Mouse (Mus musculus) stomach, postnatal 0 days (tissue): ENCODE data around the gene Cd19. TPM values are rescaled to one million over a fixed set of nuclear protein-coding genes. Genes with fewer than 3 reads are reported as not detected.
"Not testable (repeated sequence)": the region's sequence is repeated elsewhere in the genome, so short reads cannot be mapped to it uniquely, and the experiment has no call there.

Source experiments
- ATAC-seq: fragments of 200-750 bp; cut with Nextera tagmentation; 2 replicates; pipeline ENCODE4 v1.8.0; 2017; ENCODE audit not compliant: low FRiP score, low TSS enrichment
- DNase-seq: peaks from one replicate; pipeline ENCODE4 v3.0.0-alpha.2; 2016; ENCODE audit warnings: low spot score
- H3K27ac ChIP-seq: fragments of 300-500 bp; sonication (generic); replicated peaks from 2 replicates; pipeline ENCODE4 v1.5.1; 2014; ENCODE audit warnings: mild to moderate bottlenecking, control low read depth
- H3K27me3 ChIP-seq: fragments of 300-500 bp; sonication (generic); 2 replicates; pipeline ENCODE4 v1.6.1; 2014; ENCODE audit warnings: low read length; ENCODE audit not compliant: control insufficient read depth, insufficient read depth
- H3K36me3 ChIP-seq: fragments of 300-500 bp; sonication (generic); 2 replicates; pipeline ENCODE4 v1.6.1; 2014; ENCODE audit warnings: low read length, mixed read lengths; ENCODE audit not compliant: control insufficient read depth, insufficient read depth
- H3K4me1 ChIP-seq: fragments of 300-500 bp; sonication (generic); replicated peaks from 2 replicates; pipeline ENCODE4 v1.6.1; 2014; ENCODE audit warnings: antibody characterized with exemption; ENCODE audit not compliant: control insufficient read depth, insufficient read depth
- H3K4me2 ChIP-seq: fragments of 300-500 bp; sonication (generic); replicated peaks from 2 replicates; pipeline ENCODE4 v1.6.1; 2014; ENCODE audit warnings: low read depth, mild to moderate bottlenecking, control low read depth, moderate library complexity
- H3K4me3 ChIP-seq: fragments of 300-500 bp; sonication (generic); 2 replicates; pipeline ENCODE4 v1.5.1; 2014; ENCODE audit warnings: low read depth, low read length, control low read depth
- H3K9ac ChIP-seq: fragments of 300-500 bp; sonication (generic); 2 replicates; pipeline ENCODE4 v1.6.1; 2014; ENCODE audit warnings: mild to moderate bottlenecking, low read length, control low read depth, mixed read lengths
- H3K9me3 ChIP-seq: fragments of 300-500 bp; sonication (generic); 2 replicates; pipeline ENCODE4 v1.6.1; 2016; ENCODE audit warnings: low read length; ENCODE audit not compliant: control insufficient read depth
- CTCF ChIP-seq: IDR thresholded peaks from 2 replicates; pipeline ENCODE4 v1.5.1; 2016; ENCODE audit warnings: antibody characterized with exemption, low read depth, mild to moderate bottlenecking, moderate library complexity
- EP300 ChIP-seq: optimal IDR thresholded peaks from 2 replicates; pipeline ENCODE3; 2016; ENCODE audit warnings: antibody characterized with exemption
- WGBS: fragments of 180-500 bp; shearing (Covaris S2); extraction: QIAGEN DNeasy Blood & Tissue Kit; methylation state at CpG from one replicate; pipeline ENCODE4 v1.1.7; 2014; 5-methylcytosine and 5-hydroxymethylcytosine counted together
- polyA plus RNA-seq: library from polyadenylated mRNA; unstranded; fragments of >200 nt; fragmentation: Nextera tagmentation; extraction: Ambion mirVana; gene quantifications from 2 replicates; pipeline ENCODE4 v1.2.1, GENCODE M21; 2015

Cd19 gene
- polyA plus RNA-seq, 1 experiment from 2014 or later, result 0.08 TPM

GRCm38 (mm10) chr7:126418496-126418895 is 3.8 kb upstream of the Cd19 start:
- Histone ChIP-seq H3K27me3 (no peaks in the 10 kb centered on the region), H3K4me1 (no peaks in the 10 kb centered on the region), H3K4me2 (no peak overlapping the region), H3K4me3 (no peak overlapping the region), H3K9me3 (no peaks in the 10 kb centered on the region), H3K9ac (no peak overlapping the region), H3K27ac (no peak overlapping the region), H3K36me3 (no peaks in the 10 kb centered on the region)
- no peak for TF ChIP-seq CTCF
- TF ChIP-seq EP300, result no peak
- 35% methylated on average over 3 of the region's 3 CpGs for WGBS
- DNase-seq, result no peak
- no peak for ATAC-seq

- no peaks in the 10 kb centered on the region for H3K36me3 ChIP-seq
- ATAC-seq, result no peak
Measured at GRCm38 (mm10) chr7:126417606-126418005, 2.9 kb upstream of the Cd19 start.

DNA sequence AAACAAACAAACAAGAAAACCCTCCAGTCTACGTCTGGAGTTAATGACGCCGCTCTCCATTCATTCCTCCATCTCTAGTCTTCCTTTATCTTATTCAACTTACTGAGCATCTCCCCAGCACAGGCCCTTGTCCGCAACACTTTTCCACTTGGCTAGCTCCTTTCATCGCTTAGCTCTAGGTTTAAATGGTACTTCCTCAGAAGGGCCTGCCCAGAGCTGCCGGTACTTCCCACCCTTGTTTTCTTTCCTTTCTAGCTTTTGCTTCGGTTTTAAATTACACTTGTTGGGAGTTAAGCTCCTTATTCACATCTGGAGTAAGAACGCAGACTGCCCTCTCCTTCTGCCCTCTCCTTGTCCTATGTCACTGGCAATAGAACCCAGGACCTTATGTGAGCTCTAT is 2.4 kb upstream of the Cd19 start:
- 59% methylated on average over 8 of the region's 8 CpGs for WGBS
- no peaks in the 10 kb centered on the region for H3K4me1 ChIP-seq
- H3K9me3 ChIP-seq, result no peaks in the 10 kb centered on the region
- H3K9ac ChIP-seq, result no peak overlapping the region
- H3K27ac ChIP-seq, result no peak overlapping the region
- ATAC-seq, result no peak
- H3K4me2 ChIP-seq, result no peak overlapping the region
- no peak for DNase-seq
- no peak overlapping the region for H3K4me3 ChIP-seq
- H3K36me3 ChIP-seq, result no peaks in the 10 kb centered on the region
- TF ChIP-seq CTCF (no peak), EP300 (no peak)
- no peaks in the 10 kb centered on the region for H3K27me3 ChIP-seq

More at GRCm38 (mm10) chr7:126417606-126418005, 2.9 kb upstream of the Cd19 start:
- Histone ChIP-seq H3K27me3 (no peaks in the 10 kb centered on the region), H3K4me1 (no peaks in the 10 kb centered on the region), H3K9me3 (no peaks in the 10 kb centered on the region), H3K27ac (no peak overlapping the region), H3K9ac (no peak overlapping the region), H3K4me3 (no peak overlapping the region), H3K4me2 (no peak overlapping the region)
- TF ChIP-seq EP300, result no peak
- no peak for TF ChIP-seq CTCF
- DNase-seq, result no peak
- WGBS, result 97% methylated on average over 4 of the region's 4 CpGs

DNA sequence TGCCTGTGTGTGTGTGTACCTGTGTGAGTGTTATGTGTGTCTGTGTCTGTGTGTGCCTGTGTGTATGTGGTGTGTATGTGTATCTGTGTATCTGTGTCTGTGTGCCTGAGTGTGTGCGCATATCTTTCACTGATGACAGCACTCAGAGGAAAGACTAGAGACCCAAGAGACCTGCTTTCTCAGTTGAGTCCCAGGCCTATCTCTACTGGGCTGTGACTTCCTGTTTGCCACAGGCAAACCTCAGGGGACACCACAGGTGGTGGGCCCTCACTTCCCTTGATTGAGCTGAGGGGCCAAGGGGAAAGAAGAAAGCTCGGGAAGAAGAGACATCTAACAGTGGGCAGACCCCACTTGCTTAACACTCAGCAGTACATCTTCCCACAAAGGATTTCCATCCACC is 1.9 kb upstream of the Cd19 start:
- no peaks in the 10 kb centered on the region for H3K4me1 ChIP-seq
- TF ChIP-seq EP300 (no peak), CTCF (no peak)
- H3K4me2 ChIP-seq, result no peak overlapping the region
- no peak for DNase-seq
- ATAC-seq, result no peak
- no peaks in the 10 kb centered on the region for H3K9me3 ChIP-seq
- no peak overlapping the region for H3K4me3 ChIP-seq
- no peak overlapping the region for H3K9ac ChIP-seq
- WGBS, result 67% methylated on average over 2 of the region's 2 CpGs
- H3K36me3 ChIP-seq, result no peaks in the 10 kb centered on the region
- H3K27me3 ChIP-seq, result no peaks in the 10 kb centered on the region
- no peak overlapping the region for H3K27ac ChIP-seq

- H3K36me3 ChIP-seq, result no peaks in the 10 kb centered on the region
- WGBS, result 93% methylated on average over 4 of the region's 4 CpGs
Measured at GRCm38 (mm10) chr7:126411061-126411460, 3.6 kb downstream of the Cd19 start.

DNA sequence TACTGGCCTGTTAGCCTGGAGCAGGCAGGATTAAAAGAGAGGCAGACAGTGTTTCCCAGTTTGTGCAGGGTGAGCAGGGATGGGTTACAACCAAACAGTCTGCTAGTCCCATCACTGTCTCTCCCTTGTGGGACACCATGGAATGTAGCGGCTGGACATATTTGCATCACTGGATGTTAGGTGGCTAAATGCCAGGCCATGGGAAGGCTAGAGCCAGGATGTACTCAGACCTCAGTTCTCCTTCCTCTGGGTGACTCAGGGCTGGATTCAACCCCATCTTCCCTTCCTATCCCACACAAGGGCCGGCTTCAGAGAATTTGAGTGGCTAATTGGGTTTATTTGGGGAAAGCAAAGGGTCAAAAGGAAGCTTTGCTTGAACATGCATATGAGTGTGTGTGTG is 6.0 kb downstream of the Cd19 start:
- H3K4me1 ChIP-seq, result no peaks in the 10 kb centered on the region
- H3K36me3 ChIP-seq, result no peaks in the 10 kb centered on the region
- no peak overlapping the region for H3K27ac ChIP-seq
- H3K4me2 ChIP-seq, result no peak overlapping the region
- TF ChIP-seq EP300, result no peak
- no peak for TF ChIP-seq CTCF
- H3K9ac ChIP-seq, result no peak overlapping the region
- WGBS, result 72% methylated on average over 2 of the region's 2 CpGs
- no peaks in the 10 kb centered on the region for H3K9me3 ChIP-seq
- H3K27me3 ChIP-seq, result no peaks in the 10 kb centered on the region
- ATAC-seq (no peak), DNase-seq (no peak)
- no peak overlapping the region for H3K4me3 ChIP-seq

More at GRCm38 (mm10) chr7:126411061-126411460, 3.6 kb downstream of the Cd19 start:
- no peaks in the 10 kb centered on the region for H3K4me1 ChIP-seq
- DNase-seq (no peak), ATAC-seq (no peak)
- TF ChIP-seq CTCF (no peak), EP300 (no peak)
- no peak overlapping the region for H3K27ac ChIP-seq
- no peak overlapping the region for H3K4me2 ChIP-seq
- no peak overlapping the region for H3K4me3 ChIP-seq
- H3K9ac ChIP-seq, result no peak overlapping the region
- no peaks in the 10 kb centered on the region for H3K9me3 ChIP-seq
- H3K27me3 ChIP-seq, result no peaks in the 10 kb centered on the region

GRCm38 (mm10) chr7:126402518-126402917 is 12.2 kb downstream of the Cd19 start:
- not testable (repeated sequence) for H3K27me3 ChIP-seq, DNase-seq, H3K4me1 ChIP-seq, H3K4me2 ChIP-seq, ATAC-seq, H3K36me3 ChIP-seq, H3K9ac ChIP-seq, H3K4me3 ChIP-seq, H3K27ac ChIP-seq, H3K9me3 ChIP-seq
- WGBS, result 75% methylated on average over 6 of the region's 8 CpGs
